Mouse (Mus musculus): ENCODE results near the gene Nr4a3. TPM values are rescaled to one million over a fixed set of nuclear protein-coding genes. Genes with fewer than 3 reads are reported as not detected.
A peak's percentile ranks its signal among the peaks of the same experiment; 100 is the strongest.

Nr4a3 gene
- polyA plus RNA-seq, 1 experiment from 2014 or later, result not detected

GRCm38 (mm10) chr4:48047136-48047765, 2.3 kb downstream of the Nr4a3 start:
- peaks cover 39% of the 10 kb centered on the region for H3K4me1 ChIP-seq (replicated peaks; ENCODE audit: control insufficient read depth, insufficient read depth, low read length)
- peak overlapping the region; percentile 99 for H3K4me2 ChIP-seq (ENCODE audit: low read length)
- DNase-seq (ENCODE audit: low spot score) (peak; percentile 64), ATAC-seq (replicated peaks; ENCODE audit: low FRiP score, low TSS enrichment, low read depth) (no peak)
- no peaks in the 10 kb centered on the region for H3K9me3 ChIP-seq (ENCODE audit: control insufficient read depth, low read length)
- 1% methylated on average over 33 of the region's 33 CpGs for WGBS
- H3K27ac ChIP-seq (ENCODE audit: low read depth), result no peak overlapping the region
- H3K9ac ChIP-seq (ENCODE audit: low read length), result no peak overlapping the region
- H3K4me3 ChIP-seq (ENCODE audit: low read depth, low read length), result peak overlapping the region; percentile 70
- H3K36me3 ChIP-seq (ENCODE audit: control insufficient read depth, insufficient read depth, low read length), result no peaks in the 10 kb centered on the region
- H3K27me3 ChIP-seq (replicated peaks; ENCODE audit: control insufficient read depth, insufficient read depth, low read length), result peaks cover 71% of the 10 kb centered on the region

GRCm38 (mm10) chr4:48047766-48048371, 2.9 kb downstream of the Nr4a3 start:
- Histone ChIP-seq H3K9ac (ENCODE audit: low read length) (no peak overlapping the region), H3K27me3 (replicated peaks; ENCODE audit: control insufficient read depth, insufficient read depth, low read length) (peaks cover 77% of the 10 kb centered on the region), H3K4me2 (ENCODE audit: low read length) (peak overlapping the region; percentile 99), H3K27ac (ENCODE audit: low read depth) (no peak overlapping the region), H3K4me1 (replicated peaks; ENCODE audit: control insufficient read depth, insufficient read depth, low read length) (peaks cover 39% of the 10 kb centered on the region), H3K36me3 (ENCODE audit: control insufficient read depth, insufficient read depth, low read length) (no peaks in the 10 kb centered on the region), H3K9me3 (ENCODE audit: control insufficient read depth, low read length) (no peaks in the 10 kb centered on the region), H3K4me3 (ENCODE audit: low read depth, low read length) (peak overlapping the region; percentile 70; the same call in 1 of the 2 replicates)
- DNase-seq (ENCODE audit: low spot score), result peak; percentile 69
- no peak for ATAC-seq (replicated peaks; ENCODE audit: low FRiP score, low TSS enrichment, low read depth)
- under 1% methylated on average over 30 of the region's 30 CpGs for WGBS

GRCm38 (mm10) chr4:48048456-48049315, 3.7 kb downstream of the Nr4a3 start:
- ATAC-seq (replicated peaks; ENCODE audit: low FRiP score, low TSS enrichment, low read depth) (no peak), DNase-seq (ENCODE audit: low spot score) (peak; percentile 71)
- H3K27me3 ChIP-seq (replicated peaks; ENCODE audit: control insufficient read depth, insufficient read depth, low read length), result peaks cover 86% of the 10 kb centered on the region
- H3K9me3 ChIP-seq (ENCODE audit: control insufficient read depth, low read length), result no peaks in the 10 kb centered on the region
- H3K4me1 ChIP-seq (replicated peaks; ENCODE audit: control insufficient read depth, insufficient read depth, low read length), result peaks cover 39% of the 10 kb centered on the region
- H3K9ac ChIP-seq (ENCODE audit: low read length), result no peak overlapping the region
- H3K27ac ChIP-seq (ENCODE audit: low read depth), result no peak overlapping the region
- H3K4me3 ChIP-seq (ENCODE audit: low read depth, low read length), result 0 out of 2 replicates have a peak overlapping the region, but pooled peaks have one; percentile 70
- no peaks in the 10 kb centered on the region for H3K36me3 ChIP-seq (ENCODE audit: control insufficient read depth, insufficient read depth, low read length)
- WGBS, result 5% methylated on average over 35 of the region's 35 CpGs
- peak overlapping the region; percentile 99 for H3K4me2 ChIP-seq (ENCODE audit: low read length)

- Histone ChIP-seq H3K4me2 (ENCODE audit: low read length) (no peak overlapping the region), H3K4me3 (ENCODE audit: low read depth, low read length) (no peak overlapping the region), H3K4me1 (replicated peaks; ENCODE audit: control insufficient read depth, insufficient read depth, low read length) (peaks cover 34% of the 10 kb centered on the region), H3K27me3 (replicated peaks; ENCODE audit: control insufficient read depth, insufficient read depth, low read length) (peaks cover 96% of the 10 kb centered on the region), H3K9ac (ENCODE audit: low read length) (no peak overlapping the region), H3K9me3 (ENCODE audit: control insufficient read depth, low read length) (no peaks in the 10 kb centered on the region), H3K27ac (ENCODE audit: low read depth) (no peak overlapping the region), H3K36me3 (ENCODE audit: control insufficient read depth, insufficient read depth, low read length) (no peaks in the 10 kb centered on the region)
- DNase-seq (ENCODE audit: low spot score), result no peak
- ATAC-seq (replicated peaks; ENCODE audit: low FRiP score, low TSS enrichment, low read depth), result no peak
- WGBS, result 66% methylated on average over 3 of the region's 3 CpGs
These were observed 5.1 kb downstream of the Nr4a3 start for GRCm38 (mm10) chr4:48050020-48050419.

GRCm38 (mm10) chr4:48050442-48050841, 5.5 kb downstream of the Nr4a3 start:
- WGBS, result 49% methylated on average over 5 of the region's 5 CpGs
- H3K4me2 ChIP-seq (ENCODE audit: low read length), result no peak overlapping the region
- H3K9ac ChIP-seq (ENCODE audit: low read length), result no peak overlapping the region
- no peak overlapping the region for H3K4me3 ChIP-seq (ENCODE audit: low read depth, low read length)
- H3K4me1 ChIP-seq (replicated peaks; ENCODE audit: control insufficient read depth, insufficient read depth, low read length), result peaks cover 34% of the 10 kb centered on the region
- no peaks in the 10 kb centered on the region for H3K9me3 ChIP-seq (ENCODE audit: control insufficient read depth, low read length)
- DNase-seq (ENCODE audit: low spot score) (no peak), ATAC-seq (replicated peaks; ENCODE audit: low FRiP score, low TSS enrichment, low read depth) (no peak)
- H3K27me3 ChIP-seq (replicated peaks; ENCODE audit: control insufficient read depth, insufficient read depth, low read length), result peaks cover 94% of the 10 kb centered on the region
- H3K36me3 ChIP-seq (ENCODE audit: control insufficient read depth, insufficient read depth, low read length), result no peaks in the 10 kb centered on the region
- H3K27ac ChIP-seq (ENCODE audit: low read depth), result no peak overlapping the region

GRCm38 (mm10) chr4:48051086-48051673, 6.2 kb downstream of the Nr4a3 start:
- Histone ChIP-seq H3K4me3 (ENCODE audit: low read depth, low read length) (peak overlapping the region; percentile 32), H3K9me3 (ENCODE audit: control insufficient read depth, low read length) (no peaks in the 10 kb centered on the region), H3K27ac (ENCODE audit: low read depth) (no peak overlapping the region), H3K4me2 (ENCODE audit: low read length) (peak overlapping the region; percentile 69), H3K27me3 (replicated peaks; ENCODE audit: control insufficient read depth, insufficient read depth, low read length) (peaks cover 92% of the 10 kb centered on the region), H3K9ac (ENCODE audit: low read length) (no peak overlapping the region), H3K36me3 (ENCODE audit: control insufficient read depth, insufficient read depth, low read length) (no peaks in the 10 kb centered on the region), H3K4me1 (replicated peaks; ENCODE audit: control insufficient read depth, insufficient read depth, low read length) (peaks cover 29% of the 10 kb centered on the region)
- ATAC-seq (replicated peaks; ENCODE audit: low FRiP score, low TSS enrichment, low read depth) (no peak), DNase-seq (ENCODE audit: low spot score) (peak; percentile 57)
- WGBS, result 13% methylated on average over 19 of the region's 19 CpGs

GRCm38 (mm10) chr4:48051674-48052121, 6.7 kb downstream of the Nr4a3 start:
- ATAC-seq (replicated peaks; ENCODE audit: low FRiP score, low TSS enrichment, low read depth), result no peak
- Histone ChIP-seq H3K4me1 (replicated peaks; ENCODE audit: control insufficient read depth, insufficient read depth, low read length) (peaks cover 23% of the 10 kb centered on the region), H3K9me3 (ENCODE audit: control insufficient read depth, low read length) (no peaks in the 10 kb centered on the region), H3K4me2 (ENCODE audit: low read length) (peak overlapping the region; percentile 69), H3K9ac (ENCODE audit: low read length) (no peak overlapping the region), H3K27ac (ENCODE audit: low read depth) (no peak overlapping the region), H3K4me3 (ENCODE audit: low read depth, low read length) (peak overlapping the region; percentile 32), H3K36me3 (ENCODE audit: control insufficient read depth, insufficient read depth, low read length) (no peaks in the 10 kb centered on the region), H3K27me3 (replicated peaks; ENCODE audit: control insufficient read depth, insufficient read depth, low read length) (peaks cover 91% of the 10 kb centered on the region)
- WGBS, result 2% methylated on average over 37 of the region's 37 CpGs
- no peak for DNase-seq (ENCODE audit: low spot score)

GRCm38 (mm10) chr4:48061716-48062115, 16.8 kb downstream of the Nr4a3 start:
- WGBS, result 60% methylated on average over 8 of the region's 8 CpGs
- Histone ChIP-seq H3K9me3 (ENCODE audit: control insufficient read depth, low read length) (no peaks in the 10 kb centered on the region), H3K27me3 (replicated peaks; ENCODE audit: control insufficient read depth, insufficient read depth, low read length) (no peaks in the 10 kb centered on the region), H3K27ac (ENCODE audit: low read depth) (no peak overlapping the region), H3K9ac (ENCODE audit: low read length) (no peak overlapping the region), H3K4me3 (ENCODE audit: low read depth, low read length) (no peak overlapping the region), H3K4me2 (ENCODE audit: low read length) (no peak overlapping the region), H3K36me3 (ENCODE audit: control insufficient read depth, insufficient read depth, low read length) (no peaks in the 10 kb centered on the region), H3K4me1 (replicated peaks; ENCODE audit: control insufficient read depth, insufficient read depth, low read length) (no peaks in the 10 kb centered on the region)
- ATAC-seq (replicated peaks; ENCODE audit: low FRiP score, low TSS enrichment, low read depth) (no peak), DNase-seq (ENCODE audit: low spot score) (no peak)
